Mouse (Mus musculus) forebrain, embryonic 13.5 days (tissue): Measurements from ENCODE around the gene Wnt7b. TPM values are rescaled to one million over a fixed set of nuclear protein-coding genes. Genes with fewer than 3 reads are reported as not detected.

ENCODE experiments used
- ATAC-seq: fragments of 200-750 bp; cut with Nextera tagmentation; 2 replicates; pipeline ENCODE4 v1.8.0; 2017
- H3K27ac ChIP-seq: fragments of 300-500 bp; sonication (generic); 2 replicates; pipeline ENCODE4 v1.5.1; 2015; ENCODE audit warnings: inconsistent platforms, mild to moderate bottlenecking, moderate library complexity
- H3K27me3 ChIP-seq: fragments of 300-500 bp; sonication (generic); 2 replicates; pipeline ENCODE4 v1.6.1; 2015; ENCODE audit warnings: mild to moderate bottlenecking, inconsistent platforms
- H3K36me3 ChIP-seq: fragments of 300-500 bp; sonication (generic); 2 replicates; pipeline ENCODE4 v1.6.1; 2015; ENCODE audit warnings: mild to moderate bottlenecking, inconsistent platforms; ENCODE audit not compliant: poor library complexity, severe bottlenecking
- H3K4me1 ChIP-seq: fragments of 300-500 bp; sonication (generic); 2 replicates; pipeline ENCODE4 v1.6.1; 2015; ENCODE audit warnings: inconsistent platforms
- H3K4me2 ChIP-seq: fragments of 300-500 bp; sonication (generic); 2 replicates; pipeline ENCODE4 v1.6.1; 2015; ENCODE audit warnings: inconsistent platforms, mild to moderate bottlenecking, moderate library complexity
- H3K4me3 ChIP-seq: fragments of 300-500 bp; sonication (generic); 2 replicates; pipeline ENCODE4 v1.5.1; 2015; ENCODE audit warnings: mild to moderate bottlenecking, inconsistent platforms
- H3K9ac ChIP-seq: fragments of 300-500 bp; sonication (generic); 2 replicates; pipeline ENCODE4 v1.6.1; 2015; ENCODE audit warnings: mild to moderate bottlenecking, inconsistent platforms
- H3K9me3 ChIP-seq: fragments of 300-500 bp; sonication (generic); replicated peaks from 2 replicates; pipeline ENCODE4 v1.6.1; 2016; ENCODE audit warnings: inconsistent platforms
- WGBS: fragments of 180-500 bp; shearing (Covaris S2); methylation state at CpG from one replicate; pipeline ENCODE4 v1.1.7; 2015; 5-methylcytosine and 5-hydroxymethylcytosine counted together
- polyA plus RNA-seq: library from polyadenylated mRNA; unstranded; fragments of >200 nt; fragmentation: Nextera tagmentation; extraction: Ambion mirVana; gene quantifications from 2 replicates; pipeline ENCODE4 v1.2.1, GENCODE M21; 2015

Gene Wnt7b
- polyA plus RNA-seq, 1 experiment from 2014 or later = 84.0 TPM

DNA sequence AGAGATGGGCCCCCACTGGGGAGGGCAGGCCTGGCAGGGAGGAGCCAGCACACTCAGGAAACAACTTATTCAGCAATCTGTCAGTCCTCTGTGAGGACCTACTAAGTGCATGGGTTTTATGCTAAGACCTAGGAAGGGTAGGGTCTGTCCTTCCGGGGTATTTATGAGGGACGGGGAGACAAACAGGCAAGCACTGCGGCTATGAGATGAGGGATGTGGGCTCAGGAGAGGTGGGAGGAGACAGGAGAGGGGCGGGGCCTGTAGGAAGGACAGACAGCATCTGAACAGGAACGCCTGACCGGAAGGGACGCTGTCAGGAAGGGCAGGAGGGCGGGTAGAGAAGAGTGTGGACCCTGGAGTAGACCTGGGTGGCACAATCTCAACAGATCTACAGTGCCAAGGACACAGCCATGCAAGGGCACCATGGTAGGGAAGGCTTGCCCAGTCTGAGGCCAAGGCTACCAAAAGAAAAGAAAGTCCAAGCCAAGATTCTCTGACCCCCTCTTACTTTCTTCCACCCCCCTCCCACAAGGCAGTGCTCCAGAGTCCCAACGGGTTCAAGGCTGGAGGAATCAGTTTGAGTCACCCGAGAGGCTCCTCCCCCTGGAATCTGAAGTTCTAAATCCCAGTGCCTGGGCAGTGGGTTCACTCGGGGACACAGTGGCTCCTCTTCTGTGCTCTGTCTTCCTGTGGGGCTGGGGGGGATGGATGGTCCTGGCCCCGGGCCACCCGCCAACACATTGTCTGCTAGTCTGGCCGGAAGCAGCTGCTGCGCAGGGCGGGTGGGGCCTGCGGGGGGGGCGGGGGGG lies 17.8 kb upstream of the Wnt7b start:
- Histone ChIP-seq H3K4me2 (no peak overlapping the region), H3K9me3 (no peaks in the 10 kb centered on the region), H3K4me1 (peaks cover 6% of the 10 kb centered on the region; the same call in 1 of the 2 replicates), H3K4me3 (no peak overlapping the region), H3K27ac (no peak overlapping the region), H3K36me3 (no peaks in the 10 kb centered on the region), H3K27me3 (no peaks in the 10 kb centered on the region), H3K9ac (no peak overlapping the region)
- 27% methylated on average over 17 of the region's 18 CpGs for WGBS
- ATAC-seq = peak; percentile 45; the same call in 1 of the 2 replicates

DNA sequence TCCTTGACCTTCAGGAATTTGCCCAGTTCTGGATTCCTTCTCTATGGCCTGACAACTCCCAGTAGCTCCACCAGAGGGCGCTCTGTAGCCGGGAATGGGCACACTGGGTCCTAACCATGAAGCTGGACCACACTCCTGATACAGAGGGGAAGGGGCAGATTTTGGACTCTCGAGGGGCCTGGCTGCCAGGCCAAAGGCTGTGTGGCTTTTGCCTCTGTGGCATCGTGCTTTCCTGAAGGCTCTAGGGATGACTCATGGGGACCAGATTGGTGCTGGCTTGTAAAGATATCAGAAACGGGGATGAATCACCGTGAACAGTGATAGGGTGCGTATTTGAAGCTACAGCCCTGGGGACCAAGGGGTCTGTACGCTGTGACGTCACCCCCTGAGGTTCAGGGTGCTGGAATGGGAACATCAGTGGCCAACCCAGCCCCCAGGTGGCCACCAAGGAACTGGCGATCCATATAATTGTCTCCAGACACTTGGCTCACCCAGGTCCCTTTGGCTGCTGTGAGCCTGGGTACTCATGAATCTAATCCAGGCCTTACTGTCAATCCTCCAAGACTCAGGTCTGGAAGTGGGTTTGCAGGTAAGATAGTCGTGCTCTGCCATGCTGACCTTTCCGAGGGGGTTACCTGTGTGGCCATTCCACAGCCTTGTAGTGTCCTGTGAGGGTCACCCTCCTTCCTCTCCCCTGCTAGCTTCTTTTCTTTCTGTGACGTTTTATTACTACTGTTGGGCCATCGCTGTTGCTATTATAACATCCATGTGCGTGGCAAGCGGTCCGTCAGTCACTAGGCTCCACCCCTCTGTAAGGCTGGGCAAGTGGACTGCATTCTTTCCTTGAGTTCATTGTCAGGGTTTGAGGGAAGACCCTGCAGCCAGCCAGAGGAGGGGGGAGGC lies 17.0 kb upstream of the Wnt7b start:
- Histone ChIP-seq H3K27me3 (no peaks in the 10 kb centered on the region), H3K9ac (no peak overlapping the region), H3K4me2 (no peak overlapping the region), H3K9me3 (no peaks in the 10 kb centered on the region), H3K36me3 (no peaks in the 10 kb centered on the region), H3K27ac (no peak overlapping the region), H3K4me1 (peaks cover 6% of the 10 kb centered on the region; the same call in 1 of the 2 replicates), H3K4me3 (no peak overlapping the region)
- peak; percentile 61 for ATAC-seq
- 53% methylated on average over 17 of the region's 17 CpGs for WGBS

DNA sequence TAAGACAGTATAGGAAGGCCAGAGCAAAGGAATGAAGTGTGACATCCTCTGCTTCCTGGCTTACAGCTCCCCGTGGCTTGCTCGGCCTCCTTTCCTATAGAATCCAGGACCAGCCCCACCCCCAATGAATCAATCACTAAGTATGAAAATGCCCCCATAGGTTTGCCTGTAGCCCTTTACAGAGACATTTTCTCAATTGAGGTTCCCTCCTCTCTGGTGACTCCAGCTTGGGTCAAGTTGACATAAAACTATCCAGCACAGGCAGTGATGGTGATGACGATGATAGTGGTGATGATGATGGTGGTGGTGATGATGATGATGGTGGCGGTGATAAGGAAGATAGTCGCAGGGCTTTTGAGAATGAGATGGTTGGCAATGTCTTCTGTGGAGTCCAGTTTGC lies 16.2 kb upstream of the Wnt7b start:
- H3K4me1 ChIP-seq = peaks cover 6% of the 10 kb centered on the region; the same call in 1 of the 2 replicates
- 67% methylated on average over 5 of the region's 5 CpGs for WGBS
- no peak overlapping the region for H3K4me3 ChIP-seq
- H3K4me2 ChIP-seq = no peak overlapping the region
- no peaks in the 10 kb centered on the region for H3K27me3 ChIP-seq
- no peak overlapping the region for H3K27ac ChIP-seq
- H3K9me3 ChIP-seq = no peaks in the 10 kb centered on the region
- H3K36me3 ChIP-seq = no peaks in the 10 kb centered on the region
- ATAC-seq = no peak
- H3K9ac ChIP-seq = no peak overlapping the region

DNA sequence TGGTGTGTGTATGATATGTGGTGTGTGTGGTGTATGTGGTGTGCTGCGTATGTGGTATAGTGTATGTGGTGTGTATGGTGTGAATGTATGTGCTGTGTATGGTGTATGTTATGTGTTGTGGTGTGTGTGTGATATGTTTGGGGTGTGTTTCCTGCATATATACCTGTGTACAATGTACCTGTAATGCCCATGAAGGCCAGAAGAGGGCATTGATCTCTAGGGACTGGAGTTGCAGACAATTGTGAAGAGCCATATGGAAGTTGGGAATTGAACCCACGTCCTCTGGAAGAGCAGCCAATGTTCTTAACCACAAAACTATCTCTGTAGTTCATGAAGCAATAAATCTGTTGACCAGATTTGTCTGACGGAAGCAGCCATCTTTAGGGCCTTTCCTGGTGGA lies 15.1 kb upstream of the Wnt7b start:
- H3K27ac ChIP-seq = no peak overlapping the region
- no peak overlapping the region for H3K9ac ChIP-seq
- ATAC-seq = no peak
- no peaks in the 10 kb centered on the region; the same call in 1 of the 2 replicates for H3K9me3 ChIP-seq
- H3K36me3 ChIP-seq = no peaks in the 10 kb centered on the region
- H3K27me3 ChIP-seq = no peaks in the 10 kb centered on the region
- H3K4me1 ChIP-seq = peaks cover 6% of the 10 kb centered on the region; the same call in 1 of the 2 replicates
- H3K4me2 ChIP-seq = no peak overlapping the region
- 76% methylated on average over 3 of the region's 3 CpGs for WGBS
- no peak overlapping the region for H3K4me3 ChIP-seq

DNA sequence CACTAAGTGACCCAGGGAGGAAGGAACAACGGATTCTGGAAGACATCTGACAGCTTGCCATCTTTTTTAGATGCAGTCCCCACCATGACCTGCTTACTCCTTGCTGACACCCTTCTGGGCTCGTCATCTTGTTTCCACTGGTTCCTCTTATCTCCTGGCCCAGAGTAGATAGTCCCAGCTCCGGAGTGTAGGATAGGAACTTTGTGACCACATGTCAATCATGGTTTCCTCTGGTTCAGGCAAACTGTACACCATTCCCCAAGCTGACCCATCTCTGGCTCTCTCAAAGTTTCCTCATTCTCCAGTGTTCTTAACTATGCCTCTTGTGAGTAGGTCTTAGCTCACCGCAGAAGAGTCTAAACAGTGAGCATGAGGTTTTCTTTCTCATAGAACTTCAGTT lies 10.4 kb upstream of the Wnt7b start:
- 80% methylated on average over 4 of the region's 4 CpGs for WGBS
- no peaks in the 10 kb centered on the region for H3K4me1 ChIP-seq
- H3K4me2 ChIP-seq = no peak overlapping the region
- no peaks in the 10 kb centered on the region for H3K36me3 ChIP-seq
- no peak overlapping the region for H3K4me3 ChIP-seq
- H3K27ac ChIP-seq = no peak overlapping the region
- H3K9me3 ChIP-seq = no peaks in the 10 kb centered on the region; the same call in 1 of the 2 replicates
- no peak for ATAC-seq
- H3K9ac ChIP-seq = no peak overlapping the region
- no peaks in the 10 kb centered on the region for H3K27me3 ChIP-seq

- Histone ChIP-seq H3K9me3 (no peaks in the 10 kb centered on the region; the same call in 1 of the 2 replicates), H3K4me1 (no peaks in the 10 kb centered on the region), H3K9ac (no peak overlapping the region), H3K4me3 (no peak overlapping the region), H3K36me3 (no peaks in the 10 kb centered on the region), H3K4me2 (no peak overlapping the region), H3K27ac (no peak overlapping the region), H3K27me3 (no peaks in the 10 kb centered on the region)
- whole genome bisulfite sequencing = 95% methylated on average over 10 of the region's 10 CpGs
- no peak for ATAC-seq
Measured at GRCm38 (mm10) chr15:85590831-85591230, 8.6 kb upstream of the Wnt7b start.

- no peaks in the 10 kb centered on the region for H3K9me3 ChIP-seq
- 3% methylated on average over 11 of the region's 11 CpGs for WGBS
- peak; percentile 82 for ATAC-seq
- peaks cover 44% of the 10 kb centered on the region for H3K27me3 ChIP-seq
- H3K36me3 ChIP-seq = no peaks in the 10 kb centered on the region
- H3K4me2 ChIP-seq = no peak overlapping the region
- no peak overlapping the region for H3K27ac ChIP-seq
- no peak overlapping the region for H3K4me3 ChIP-seq
- no peak overlapping the region for H3K9ac ChIP-seq
- H3K4me1 ChIP-seq = peaks cover 41% of the 10 kb centered on the region
Measured at GRCm38 (mm10) chr15:85583504-85583903, 1.2 kb upstream of the Wnt7b start.

- H3K9me3 ChIP-seq = no peaks in the 10 kb centered on the region
- H3K4me2 ChIP-seq = peak overlapping the region; percentile 94
- H3K4me3 ChIP-seq = no peak overlapping the region
- H3K27me3 ChIP-seq = peaks cover 49% of the 10 kb centered on the region
- no peaks in the 10 kb centered on the region for H3K36me3 ChIP-seq
- WGBS = 0% methylated on average over 8 of the region's 8 CpGs
- no peak overlapping the region for H3K27ac ChIP-seq
- no peak overlapping the region for H3K9ac ChIP-seq
- peaks cover 46% of the 10 kb centered on the region for H3K4me1 ChIP-seq
- ATAC-seq = peak; percentile 90
Measured at GRCm38 (mm10) chr15:85583024-85583423, 751 bp upstream of the Wnt7b start.

DNA sequence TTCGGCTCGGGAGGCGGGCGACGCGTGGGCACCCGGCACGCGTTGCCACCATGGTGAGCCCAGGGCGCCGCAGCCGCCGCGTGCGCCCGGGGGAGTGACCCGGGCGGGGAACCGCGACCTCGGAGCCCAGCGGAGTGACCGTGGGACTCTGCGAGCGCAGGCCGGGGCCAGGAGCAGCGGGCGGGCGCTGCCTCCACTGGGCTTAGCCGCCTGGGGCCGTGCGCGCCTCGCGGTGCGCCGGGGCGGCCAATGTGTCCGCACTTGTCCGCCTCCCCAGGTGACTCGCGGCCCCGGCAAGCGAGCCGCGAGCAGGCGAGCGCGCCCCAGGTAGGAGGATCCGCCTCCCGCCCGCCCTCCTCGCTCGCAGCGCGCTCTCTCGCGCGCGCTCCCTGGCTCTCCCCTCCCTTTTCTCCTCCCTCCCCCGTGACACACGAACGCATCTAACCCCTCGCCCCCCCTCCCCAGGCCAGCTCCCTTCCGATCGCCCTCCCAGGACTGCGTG lies 659 bp downstream of the Wnt7b start:
- no peaks in the 10 kb centered on the region for H3K36me3 ChIP-seq
- peak overlapping the region; percentile 74 for H3K4me3 ChIP-seq
- peak overlapping the region; percentile 86 for H3K9ac ChIP-seq
- no peaks in the 10 kb centered on the region for H3K9me3 ChIP-seq
- H3K27me3 ChIP-seq = peaks cover 63% of the 10 kb centered on the region
- WGBS = under 1% methylated on average over 39 of the region's 67 CpGs
- H3K4me1 ChIP-seq = peaks cover 60% of the 10 kb centered on the region
- ATAC-seq = no peak
- peak overlapping the region; percentile 94 for H3K4me2 ChIP-seq
- H3K27ac ChIP-seq = peak overlapping the region; percentile 73

DNA sequence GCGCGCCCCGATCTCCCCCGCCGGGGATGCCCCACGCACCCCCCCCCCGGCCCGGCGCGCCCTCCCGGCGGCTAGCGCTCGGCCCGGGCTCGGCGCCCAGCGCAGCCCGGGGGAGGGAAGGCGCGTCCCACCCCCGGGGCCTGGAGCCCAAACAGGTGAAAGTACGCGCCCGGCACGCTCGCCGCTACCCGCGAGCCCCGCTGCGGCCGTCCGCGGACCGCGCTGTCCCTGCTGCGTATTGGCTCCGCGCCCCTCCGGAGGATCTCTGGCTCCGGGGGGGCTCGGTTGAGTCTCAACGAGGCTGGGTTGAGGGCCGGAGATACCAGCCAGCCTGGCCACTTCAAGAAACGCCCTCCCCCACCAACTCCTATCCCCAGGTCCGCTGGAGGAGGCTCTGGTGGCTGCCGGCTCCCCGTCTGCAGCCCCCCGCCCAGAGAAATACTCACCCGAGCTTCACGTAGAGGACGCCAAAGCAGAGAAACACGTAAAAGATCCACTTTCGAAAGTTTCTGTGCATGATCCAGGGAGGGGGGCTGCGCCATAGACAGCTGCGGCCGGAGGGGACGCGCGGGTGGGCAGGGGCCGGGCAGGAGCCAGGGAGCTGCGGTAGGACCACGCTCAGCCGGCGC lies 1.2 kb downstream of the Wnt7b start:
- H3K36me3 ChIP-seq = no peaks in the 10 kb centered on the region
- WGBS = 0% methylated on average over 43 of the region's 66 CpGs
- peak overlapping the region; percentile 86 for H3K9ac ChIP-seq
- ATAC-seq = no peak
- peaks cover 66% of the 10 kb centered on the region for H3K4me1 ChIP-seq
- peak overlapping the region; percentile 74 for H3K4me3 ChIP-seq
- H3K9me3 ChIP-seq = no peaks in the 10 kb centered on the region
- peaks cover 66% of the 10 kb centered on the region for H3K27me3 ChIP-seq
- H3K27ac ChIP-seq = peak overlapping the region; percentile 73
- H3K4me2 ChIP-seq = peak overlapping the region; percentile 94

- Histone ChIP-seq H3K4me3 (peak overlapping the region; percentile 74), H3K9ac (peak overlapping the region; percentile 86), H3K27me3 (peaks cover 67% of the 10 kb centered on the region), H3K36me3 (no peaks in the 10 kb centered on the region), H3K9me3 (no peaks in the 10 kb centered on the region), H3K4me2 (peak overlapping the region; percentile 94), H3K4me1 (peaks cover 72% of the 10 kb centered on the region), H3K27ac (peak overlapping the region; percentile 73)
- under 1% methylated on average over 33 of the region's 47 CpGs for WGBS
- no peak for ATAC-seq
Measured at GRCm38 (mm10) chr15:85580483-85580882, 1.8 kb downstream of the Wnt7b start.
